Mouse (Mus musculus) kidney, adult 2 months (tissue): Measurements from ENCODE around the gene H6pd.

ENCODE experiments used
- CTCF ChIP-seq: fragments of 200-500 bp; conservative IDR thresholded peaks from 2 replicates; pipeline ENCODE4 v1.5.1; 2011; ENCODE audit warnings: low read depth, mild to moderate bottlenecking, control low read depth, low read length, moderate library complexity, mixed read lengths; ENCODE audit not compliant: insufficient read depth, insufficient read length
- POLR2A ChIP-seq: fragments of 200-500 bp; IDR thresholded peaks from one replicate; pipeline ENCODE4 v1.6.1; 2011; ENCODE audit warnings: low read depth, low read length, control low read depth

DNA sequence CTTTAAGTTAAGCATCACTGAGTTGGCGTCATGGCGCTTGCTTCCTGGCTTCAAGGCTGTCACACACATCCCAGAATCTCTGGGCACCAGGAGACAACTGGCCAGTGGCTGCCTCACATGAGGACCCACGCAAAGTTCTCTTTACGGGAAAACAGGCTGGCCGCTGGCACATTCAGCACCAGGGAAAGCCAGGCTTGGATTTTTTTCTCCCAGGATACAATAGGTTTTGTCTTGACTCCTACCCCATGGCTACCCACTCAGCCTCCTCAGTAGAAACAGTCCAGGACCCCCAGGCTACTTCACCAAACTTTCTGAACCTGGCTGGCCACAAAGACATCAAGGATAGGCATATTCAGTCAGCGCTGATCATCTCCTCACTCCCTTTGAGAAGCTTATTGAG, 73.4 kb downstream of the H6pd start:
- TF ChIP-seq CTCF (no peak), POLR2A (no peak)
